Mouse (Mus musculus) embryonic fibroblast, embryonic 13.5 days (primary cell): Measurements from ENCODE around the gene Ctnnd2.

Experiments
- CTCF ChIP-seq: IDR thresholded peaks from 2 replicates; pipeline ENCODE4 v1.5.1; 2011; ENCODE audit warnings: mild to moderate bottlenecking, control low read depth, low read length, moderate library complexity, borderline replicate concordance; ENCODE audit not compliant: insufficient read depth
- POLR2A ChIP-seq: IDR thresholded peaks from 2 replicates; pipeline ENCODE4 v1.6.1; 2011; ENCODE audit warnings: low read depth, mild to moderate bottlenecking, control low read depth, low read length, moderate library complexity

DNA sequence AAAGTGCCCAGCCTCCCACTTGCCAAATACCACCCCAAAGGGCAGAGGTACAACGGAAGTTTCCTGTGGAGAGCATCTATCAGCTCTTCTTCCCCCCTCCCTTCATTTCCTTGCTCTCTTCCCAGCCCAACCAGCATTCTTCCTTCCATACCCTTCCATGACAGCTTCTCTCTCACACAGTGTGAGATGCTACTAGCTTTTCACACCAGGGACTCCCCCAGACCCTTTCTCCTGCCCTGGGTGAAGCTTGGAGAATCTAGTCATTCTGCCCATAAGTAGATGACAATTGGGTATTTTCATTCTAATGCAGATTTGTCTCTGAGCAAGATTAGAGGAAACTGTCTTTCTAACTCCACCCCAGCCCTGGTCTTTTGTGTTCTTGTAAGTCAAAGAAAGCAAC, 473.3 kb downstream of the Ctnnd2 start:
- no peak for TF ChIP-seq CTCF
- TF ChIP-seq POLR2A: no peak
